ENCODE assay signal across 8 mouse cellular contexts in the genomic region with DNA sequence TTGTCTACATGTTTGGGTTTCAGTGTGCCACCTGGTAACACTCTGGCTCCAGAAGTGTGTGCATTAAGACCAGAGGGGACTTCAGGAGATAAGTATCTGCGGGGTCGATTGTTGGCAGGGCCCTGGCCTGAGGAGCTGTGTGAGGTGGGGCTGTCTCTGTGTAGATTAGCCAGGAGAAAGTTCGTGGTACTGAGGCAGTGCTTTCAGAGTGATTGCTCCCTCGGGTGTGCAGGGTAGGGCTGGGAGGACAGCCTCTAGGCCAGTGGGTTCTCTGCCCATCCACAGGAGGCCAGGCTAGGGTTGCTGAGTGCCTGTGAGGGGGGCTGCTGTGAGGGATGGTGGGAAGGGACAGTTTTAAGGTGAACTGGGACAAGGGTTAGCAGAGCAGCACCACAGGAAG.
DNase-seq lines count a peak whose midpoint lies in the region; ATAC-seq and TF ChIP-seq lines count a peak whose summit lies in the region.

No protein-coding gene starts in this region.

- no peaks in the 10 kb centered on the region for H3K36me3 ChIP-seq in heart, embryonic 10.5 days
- H3K36me3 ChIP-seq in lung, embryonic 14.5 days (ENCODE audit: insufficient read depth): 0 out of 2 replicates have a peak, but pooled peaks cover 6% of the 10 kb centered on the region
- no peaks in the 10 kb centered on the region for H3K36me3 ChIP-seq in hindbrain, embryonic 12.5 days
- H3K36me3 ChIP-seq in neural tube, embryonic 13.5 days: no peaks in the 10 kb centered on the region

- no peaks in the 10 kb centered on the region for H3K9me3 ChIP-seq in heart, embryonic 10.5 days
- H3K9me3 ChIP-seq in lung, embryonic 14.5 days (ENCODE audit: low read depth, low read length): no peaks in the 10 kb centered on the region
- no peaks in the 10 kb centered on the region for H3K9me3 ChIP-seq in hindbrain, embryonic 12.5 days (replicated peaks)
- no peaks in the 10 kb centered on the region for H3K9me3 ChIP-seq in neural tube, embryonic 13.5 days

- H3K4me3 ChIP-seq in heart, embryonic 10.5 days: no peak overlapping the region
- H3K4me3 ChIP-seq in lung, embryonic 14.5 days (ENCODE audit: low read depth, low read length): no peak overlapping the region
- H3K4me3 ChIP-seq in hindbrain, embryonic 12.5 days: no peak overlapping the region
- H3K4me3 ChIP-seq in neural tube, embryonic 13.5 days: no peak overlapping the region

- ATAC-seq in lung, embryonic 14.5 days (ENCODE audit: insufficient read depth): no peak
- ATAC-seq in hindbrain, embryonic 12.5 days (ENCODE audit: low FRiP score): peak; percentile 32; the same call in 1 of the 2 replicates
- ATAC-seq in neural tube, embryonic 13.5 days (ENCODE audit: low read depth): peak; percentile 12; the same call in 1 of the 2 replicates

- peak overlapping the region; percentile 46 for H3K4me2 ChIP-seq in lung, embryonic 14.5 days
- H3K4me2 ChIP-seq in hindbrain, embryonic 12.5 days (replicated peaks): no peak overlapping the region; the same call in 1 of the 2 replicates
- 0 out of 2 replicates have a peak overlapping the region, but pooled peaks have one; percentile 4 for H3K4me2 ChIP-seq in neural tube, embryonic 13.5 days

- no peak for DNase-seq in heart, embryonic 10.5 days (ENCODE audit: low spot score)
- no peak for DNase-seq in heart, postnatal 14 days
- no peak for DNase-seq in lung, embryonic 14.5 days
- no peak for DNase-seq in lung, postnatal 36 days
- no peak for DNase-seq in left cerebral cortex, postnatal 36 days (ENCODE audit: low spot score in 2 of 2)
- DNase-seq in embryo, embryonic 10 days (ENCODE audit: low spot score): no peak

- H3K27ac ChIP-seq in heart, embryonic 10.5 days: peak overlapping the region; percentile 60; the same call in 1 of the 2 replicates
- H3K27ac ChIP-seq in lung, embryonic 14.5 days (ENCODE audit: low read depth): peak overlapping the region; percentile 86
- peak overlapping the region; percentile 69; the same call in 1 of the 2 replicates for H3K27ac ChIP-seq in hindbrain, embryonic 12.5 days
- H3K27ac ChIP-seq in neural tube, embryonic 13.5 days (replicated peaks): peak overlapping the region; percentile 56

- no peak for TF ChIP-seq CTCF in lung, embryonic 14.5 days (IDR thresholded peaks at IDR 0.05; ENCODE audit: low read depth)

- H3K9ac ChIP-seq in lung, embryonic 14.5 days: 0 out of 2 replicates have a peak overlapping the region, but pooled peaks have one; percentile 10
- no peak overlapping the region; the same call in 1 of the 2 replicates for H3K9ac ChIP-seq in hindbrain, embryonic 12.5 days
- H3K9ac ChIP-seq in neural tube, embryonic 13.5 days: 0 out of 2 replicates have a peak overlapping the region, but pooled peaks have one; percentile 22

- peaks cover 85% of the 10 kb centered on the region for H3K4me1 ChIP-seq in heart, embryonic 10.5 days
- peaks cover 55% of the 10 kb centered on the region for H3K4me1 ChIP-seq in lung, embryonic 14.5 days (ENCODE audit: insufficient read depth)
- peaks cover 68% of the 10 kb centered on the region for H3K4me1 ChIP-seq in hindbrain, embryonic 12.5 days
- H3K4me1 ChIP-seq in neural tube, embryonic 13.5 days (replicated peaks): peaks cover 98% of the 10 kb centered on the region

- intact Hi-C loops in heart, postnatal 14 days (cut with DNase I): loop anchor here (5.0 kb wide), 1 partner anchor 60 kb away; no protein-coding TSS in a partner anchor
- intact Hi-C loops in left cerebral cortex, postnatal 36 days (cut with DNase I): no loop called here

- peaks cover 33% of the 10 kb centered on the region for H3K27me3 ChIP-seq in heart, embryonic 10.5 days (ENCODE audit: insufficient read depth, poor library complexity, severe bottlenecking)
- H3K27me3 ChIP-seq in lung, embryonic 14.5 days (ENCODE audit: insufficient read depth, low read length): no peaks in the 10 kb centered on the region
- H3K27me3 ChIP-seq in hindbrain, embryonic 12.5 days: no peaks in the 10 kb centered on the region
- H3K27me3 ChIP-seq in neural tube, embryonic 13.5 days: no peaks in the 10 kb centered on the region

- WGBS in heart, embryonic 10.5 days: 5% methylated on average over 4 of the region's 4 CpGs
- WGBS in lung, embryonic 14.5 days: 5% methylated on average over 4 of the region's 4 CpGs
- 20% methylated on average over 4 of the region's 4 CpGs for WGBS in hindbrain, embryonic 12.5 days
- 30% methylated on average over 4 of the region's 4 CpGs for WGBS in neural tube, embryonic 13.5 days
